Mouse (Mus musculus) gastrocnemius, adult 8-10 months (tissue): ENCODE measurements around the gene Cdc16. TPM values are rescaled to one million over a fixed set of nuclear protein-coding genes. Genes with fewer than 3 reads are reported as not detected.
"Not testable (repeated sequence)": the region's sequence is repeated elsewhere in the genome, so short reads cannot be mapped to it uniquely, and the experiment has no call there.

Experiments
- DNase-seq, 2 experiments: peaks; one replicate each; pipeline ENCODE4 v3.0.0; 2022; ENCODE audit warnings: low spot score in 2 of 2
- total RNA-seq, 4 experiments: library from RNA; stranded (reverse); gene quantifications; 2 replicates each; pipeline ENCODE4 v1.2.4; 2022

Gene Cdc16
- total RNA-seq: 10 to 100 TPM; 23.1 to 29.3 (median 25.8) TPM

DNA sequence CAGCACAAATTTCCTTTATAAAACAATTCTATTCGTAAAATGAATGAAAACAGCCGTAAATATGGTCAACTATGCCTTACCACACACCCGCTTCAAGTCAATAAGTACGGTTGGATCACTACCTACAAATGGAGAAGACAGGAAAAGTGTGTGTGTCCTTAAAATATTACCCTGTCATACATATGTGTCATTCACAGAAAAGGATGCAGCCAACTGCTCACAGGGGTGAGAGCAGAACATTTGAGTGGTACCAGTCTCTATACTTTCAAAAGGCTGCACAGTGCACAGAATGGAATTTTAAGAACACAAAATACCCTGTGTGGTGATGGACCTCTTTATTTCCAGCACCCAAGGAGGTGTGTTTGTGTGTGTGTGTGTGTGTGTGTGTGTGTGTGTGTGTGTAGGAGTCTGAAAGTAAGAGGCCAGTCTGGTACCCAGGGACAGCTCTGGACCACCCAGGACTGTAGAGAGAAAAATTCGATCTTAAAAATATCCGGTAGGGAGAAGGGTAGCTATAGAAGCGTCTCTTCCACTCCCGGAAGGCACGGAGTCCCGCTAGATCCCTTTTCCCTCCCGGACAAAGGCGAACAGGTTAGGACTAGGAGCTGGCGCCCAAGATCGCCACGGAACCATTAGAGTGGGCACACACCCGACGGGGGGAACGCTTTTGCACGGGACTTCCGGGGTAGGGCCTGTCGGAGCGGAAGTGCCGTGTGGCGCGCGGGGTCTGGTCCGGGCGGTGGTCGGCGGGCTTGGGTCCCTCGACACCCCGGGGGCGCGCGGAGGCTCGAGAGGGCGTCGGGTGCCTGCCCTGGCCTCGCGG lies at the start of gene Cdc16:
Gene Cdc16, plus strand, starts transcription at position 695 of the 823 bp plus-strand sequence.
- peak; percentile 78 to 84 for DNase-seq

DNA sequence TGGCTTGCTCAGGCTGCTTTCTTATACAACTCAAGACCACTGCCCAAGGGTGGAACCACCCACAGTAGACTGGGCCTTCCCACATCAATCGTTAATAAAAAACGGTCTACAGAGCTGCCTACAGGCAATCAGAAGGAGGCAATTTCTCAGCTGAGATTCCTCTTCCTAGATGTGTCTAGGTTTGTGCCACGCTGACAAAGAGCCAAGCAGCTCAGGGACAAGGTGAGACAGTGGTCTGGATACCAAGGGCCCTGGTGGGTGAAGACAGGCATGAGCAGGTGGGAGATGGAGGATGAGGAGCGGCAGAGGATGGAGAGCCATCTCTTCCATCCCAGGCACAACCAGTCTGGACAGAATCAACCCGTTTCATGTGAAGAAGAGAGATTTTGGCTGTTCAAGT lies 49.0 kb upstream of the Cdc16 start:
- no peak for DNase-seq

DNA sequence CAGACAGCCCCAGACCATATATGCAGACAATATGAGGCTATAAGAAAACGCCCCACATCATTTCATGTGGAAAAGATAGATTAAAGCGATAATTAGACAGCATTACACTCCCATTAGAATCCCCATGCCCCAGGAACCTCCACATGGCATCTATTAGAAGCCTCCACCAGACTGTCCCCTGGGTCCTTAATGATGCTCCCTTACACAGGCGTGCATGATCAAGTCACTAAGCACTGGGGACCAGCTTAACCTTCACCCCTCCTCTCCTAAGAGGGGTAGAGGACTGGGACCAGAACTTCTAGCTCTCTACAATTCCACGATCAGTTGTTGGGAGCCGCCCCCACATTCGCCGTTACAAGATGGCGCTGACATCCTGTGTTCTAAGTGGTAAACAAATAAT lies 38.5 kb upstream of the Cdc16 start:
- no peak for DNase-seq

GRCm38 (mm10) chr8:13725722-13726121 lies 31.8 kb upstream of the Cdc16 start:
- no peak for DNase-seq

- DNase-seq: no peak
Observed at GRCm38 (mm10) chr8:13727469-13728094, 29.9 kb upstream of the Cdc16 start.

- DNase-seq: no peak
Observed at GRCm38 (mm10) chr8:13740323-13740770, 17.1 kb upstream of the Cdc16 start.

DNA sequence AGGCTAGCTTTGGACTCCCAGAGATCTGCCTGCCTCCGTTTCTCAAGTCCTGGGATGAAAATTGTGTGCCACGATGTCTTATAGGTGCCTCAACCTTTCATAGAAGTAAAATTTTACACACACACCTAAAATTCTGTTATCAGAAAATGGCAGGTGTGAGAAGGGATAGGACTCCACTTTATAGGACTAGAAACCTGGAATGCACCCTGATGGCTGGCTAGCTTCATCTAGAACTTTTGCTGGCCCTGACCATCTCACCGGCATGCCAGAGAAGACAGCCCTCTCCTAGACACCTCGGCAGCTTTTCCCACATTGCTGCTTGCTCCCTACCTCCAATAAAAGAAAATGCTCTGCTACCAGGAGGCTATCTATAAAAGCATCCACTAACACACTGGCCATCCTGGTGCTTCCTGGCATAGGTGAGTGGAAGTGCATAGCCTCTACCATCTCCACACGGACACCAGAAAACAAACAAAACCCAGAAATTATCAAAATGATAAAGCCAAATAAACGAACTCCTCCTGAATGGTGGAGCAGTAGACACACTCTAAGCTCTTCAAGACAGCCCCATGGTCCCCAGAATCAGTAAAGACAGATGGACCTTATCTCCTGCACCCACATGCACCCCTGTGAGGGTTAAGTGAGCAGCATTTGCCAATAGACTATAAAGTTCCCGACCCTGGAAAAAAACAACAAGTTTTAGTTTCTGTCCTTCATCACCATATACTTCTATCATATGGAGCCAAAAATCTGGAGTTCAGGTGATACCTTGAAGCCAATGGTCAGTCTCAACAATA lies 16.5 kb upstream of the Cdc16 start:
- no peak for DNase-seq

DNA sequence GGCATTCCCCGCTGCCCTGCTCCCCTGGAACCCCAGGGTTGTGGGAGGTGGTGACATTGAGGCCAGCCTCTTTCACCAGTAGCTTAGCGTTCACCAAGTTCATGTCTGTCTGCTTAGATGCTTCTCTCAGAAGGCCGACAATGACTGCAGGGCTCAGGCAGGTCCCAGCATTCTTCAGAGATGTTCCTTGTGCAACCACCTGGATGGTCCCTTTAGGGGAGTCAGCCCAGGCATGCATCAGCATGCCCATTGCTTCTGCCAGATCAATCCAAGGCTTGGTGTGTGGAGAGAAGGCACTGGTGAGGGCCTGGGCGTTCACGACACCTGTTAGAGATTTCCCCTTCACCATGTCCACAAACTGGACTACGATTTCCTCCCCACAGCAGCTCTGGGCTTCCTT lies 11.3 kb upstream of the Cdc16 start:
- not testable (repeated sequence) for DNase-seq

DNA sequence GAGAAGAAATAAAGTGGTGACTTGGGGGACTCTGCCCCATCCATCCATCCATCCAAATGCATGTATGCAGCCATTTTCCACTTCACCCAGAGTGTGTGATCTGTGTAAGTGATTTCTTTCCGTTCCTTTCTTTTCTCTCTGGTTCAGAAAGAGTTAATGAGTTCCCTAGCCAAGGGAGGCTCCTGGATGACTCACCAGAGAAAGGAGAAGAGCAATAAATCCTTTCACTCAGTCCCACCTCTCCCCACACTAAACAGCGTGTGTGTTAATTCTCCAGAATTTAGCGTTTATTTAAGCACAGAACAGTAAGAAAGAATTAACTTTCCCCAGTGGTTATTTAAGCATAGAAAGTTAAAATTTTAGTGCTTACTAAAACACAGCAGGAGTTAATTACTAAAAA lies 9.8 kb upstream of the Cdc16 start:
- DNase-seq: no peak

GRCm38 (mm10) chr8:13753680-13754079 lies 3.8 kb upstream of the Cdc16 start:
- peak; percentile 63 to 64 for DNase-seq

DNA sequence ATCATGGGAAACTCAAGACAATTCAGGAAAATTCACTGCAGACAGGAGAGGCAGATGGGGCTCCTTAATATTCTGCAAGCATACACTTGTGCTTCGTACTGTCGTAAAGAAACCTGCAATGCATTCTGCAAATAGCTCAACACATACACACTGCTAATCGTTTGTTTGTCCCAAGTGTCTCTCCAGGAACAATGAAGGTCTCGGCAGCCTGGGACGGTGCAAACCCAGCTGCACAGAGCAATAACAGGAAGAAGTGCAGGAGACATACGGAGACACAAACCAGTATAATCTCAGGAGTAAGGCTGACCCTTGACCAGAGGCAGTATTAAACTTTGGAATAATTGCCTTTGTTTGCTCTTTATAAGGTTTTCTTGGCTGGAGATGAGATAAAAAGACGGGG lies 996 bp upstream of the Cdc16 start:
- DNase-seq: no peak

DNA sequence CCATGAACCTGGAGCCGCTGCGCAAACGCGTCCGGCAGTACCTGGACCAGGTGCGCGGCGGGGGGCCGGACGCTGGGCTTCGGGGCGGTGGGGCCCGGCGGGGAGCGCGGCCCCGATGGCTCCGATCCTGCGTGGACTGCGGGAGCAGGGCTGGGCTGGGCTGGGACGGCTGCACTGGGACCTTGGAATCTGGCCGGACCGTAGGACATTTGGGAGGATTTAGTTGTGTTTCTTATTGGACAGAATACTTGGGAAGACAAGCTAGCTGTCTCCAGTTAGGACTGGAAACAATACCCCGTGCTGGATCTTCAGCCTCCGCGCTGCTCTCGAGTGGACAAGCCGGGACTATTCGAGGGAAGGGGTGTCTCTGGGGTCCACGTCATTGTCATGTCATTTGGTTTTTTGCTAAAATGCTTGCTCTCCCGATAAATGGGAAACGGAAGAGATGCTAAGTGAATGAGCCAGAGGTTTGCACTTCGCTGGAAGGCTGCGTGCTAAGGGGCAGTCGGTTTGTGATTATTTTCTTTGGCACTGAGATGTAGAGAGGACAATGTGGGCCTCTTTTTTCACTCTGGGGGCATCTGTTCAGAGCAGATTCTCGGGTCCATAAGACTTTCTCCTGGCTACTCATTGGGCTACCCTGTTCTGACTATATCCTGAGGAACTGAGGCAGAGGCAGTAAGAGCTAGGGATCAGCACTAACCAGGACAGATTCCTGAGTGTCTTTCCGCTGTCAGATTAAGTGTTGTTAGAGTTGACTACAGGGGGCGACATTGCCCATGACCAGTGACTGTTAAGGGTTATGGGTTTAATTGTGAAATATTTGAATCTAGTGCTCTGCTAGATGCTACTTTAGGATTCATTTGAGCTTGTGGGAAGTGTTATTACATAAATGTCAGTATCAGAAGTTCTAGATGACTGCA lies 590 bp downstream of the Cdc16 start:
- DNase-seq: no peak

DNA sequence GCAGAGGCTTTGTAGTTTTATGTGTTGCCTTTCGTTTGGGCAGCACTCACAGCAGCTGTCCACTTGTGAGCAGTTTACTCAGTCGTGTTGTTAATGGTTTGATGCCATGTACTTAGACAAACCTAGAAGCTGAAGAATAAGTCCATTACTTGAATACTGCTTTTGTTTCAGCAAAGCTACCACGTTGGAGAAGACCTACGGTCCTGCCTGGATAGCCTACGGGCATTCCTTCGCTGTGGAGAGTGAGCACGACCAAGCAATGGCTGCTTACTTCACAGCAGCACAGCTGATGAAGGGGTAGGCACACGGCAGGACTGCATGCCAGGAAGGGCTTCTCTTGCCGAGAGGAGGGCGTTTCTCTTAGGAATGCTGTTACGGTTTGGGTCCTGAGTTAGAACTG lies 11.7 kb downstream of the Cdc16 start:
- no peak for DNase-seq

DNA sequence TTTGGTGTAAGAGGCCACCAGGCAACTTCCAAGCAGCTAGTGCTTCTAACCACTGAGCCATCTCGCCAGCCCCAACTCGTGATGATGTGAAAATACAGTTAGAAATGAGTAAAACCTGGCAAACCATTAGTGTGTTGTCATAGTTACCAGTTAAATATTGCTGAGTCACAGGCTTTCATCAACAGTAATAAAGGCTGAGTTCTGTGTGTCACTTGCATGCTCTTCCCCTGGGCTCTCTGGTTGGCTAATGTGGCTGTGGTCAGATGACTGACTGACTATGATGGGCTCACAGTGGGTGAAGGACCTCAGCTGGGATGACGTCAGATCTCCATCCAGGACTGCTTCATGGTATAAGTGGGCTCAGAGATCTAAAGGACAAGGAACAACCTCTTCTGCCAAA lies 23.1 kb downstream of the Cdc16 start:
- DNase-seq: no peak

GRCm38 (mm10) chr8:13785250-13785763 lies 27.8 kb downstream of the Cdc16 start, which contains the start of gene Upf3a:
Upf3a (plus strand) TSS chr8:13785615.
- peak; percentile 74 to 86 for DNase-seq

DNA sequence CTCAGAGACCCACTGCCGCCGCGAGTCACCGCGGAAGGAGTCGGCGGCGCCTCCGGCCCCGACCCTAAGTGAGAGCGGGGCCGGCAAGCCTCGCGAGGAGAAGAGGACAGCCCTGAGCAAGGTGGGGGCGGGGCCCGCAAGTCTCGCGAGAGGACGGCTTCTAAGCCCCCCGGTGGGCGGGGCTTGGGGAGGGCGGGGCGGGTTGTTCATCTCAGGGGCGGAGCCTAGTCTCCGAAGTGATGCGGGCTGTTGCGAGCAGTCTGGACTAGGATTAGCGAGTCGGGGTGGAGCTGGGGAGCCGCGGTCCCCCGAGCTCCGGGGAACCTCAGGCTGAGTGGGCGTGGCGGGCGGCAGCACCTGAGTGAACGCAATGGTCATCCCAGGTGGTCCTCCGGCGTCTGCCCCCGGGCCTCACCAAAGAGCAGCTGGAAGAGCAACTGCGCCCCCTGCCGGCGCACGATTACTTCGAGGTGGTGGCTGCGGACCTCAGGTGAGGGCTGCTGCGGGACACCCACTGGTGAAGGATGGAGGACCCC lies 28.4 kb downstream of the Cdc16 start:
- DNase-seq: peak; percentile 95 to 97

DNA sequence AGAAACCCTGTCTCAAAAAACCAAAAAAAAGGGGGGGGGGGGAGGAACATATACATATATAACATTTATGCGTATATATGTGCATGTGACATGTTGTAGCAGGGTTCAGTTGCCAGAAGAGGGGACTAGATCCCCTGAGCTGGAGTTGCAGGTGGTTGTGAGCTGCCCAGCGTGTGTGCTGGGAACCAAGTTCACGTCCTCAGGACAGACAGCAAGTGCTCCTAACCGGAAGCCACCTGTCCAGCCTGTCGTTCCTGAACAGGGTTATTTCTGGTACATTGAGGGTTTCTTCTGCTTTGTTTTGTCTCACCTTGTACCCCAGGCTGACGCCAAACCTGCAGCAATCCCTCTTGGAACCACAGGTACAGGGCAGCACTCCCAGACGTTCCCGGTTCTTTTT lies 32.1 kb downstream of the Cdc16 start:
- no peak for DNase-seq

DNA sequence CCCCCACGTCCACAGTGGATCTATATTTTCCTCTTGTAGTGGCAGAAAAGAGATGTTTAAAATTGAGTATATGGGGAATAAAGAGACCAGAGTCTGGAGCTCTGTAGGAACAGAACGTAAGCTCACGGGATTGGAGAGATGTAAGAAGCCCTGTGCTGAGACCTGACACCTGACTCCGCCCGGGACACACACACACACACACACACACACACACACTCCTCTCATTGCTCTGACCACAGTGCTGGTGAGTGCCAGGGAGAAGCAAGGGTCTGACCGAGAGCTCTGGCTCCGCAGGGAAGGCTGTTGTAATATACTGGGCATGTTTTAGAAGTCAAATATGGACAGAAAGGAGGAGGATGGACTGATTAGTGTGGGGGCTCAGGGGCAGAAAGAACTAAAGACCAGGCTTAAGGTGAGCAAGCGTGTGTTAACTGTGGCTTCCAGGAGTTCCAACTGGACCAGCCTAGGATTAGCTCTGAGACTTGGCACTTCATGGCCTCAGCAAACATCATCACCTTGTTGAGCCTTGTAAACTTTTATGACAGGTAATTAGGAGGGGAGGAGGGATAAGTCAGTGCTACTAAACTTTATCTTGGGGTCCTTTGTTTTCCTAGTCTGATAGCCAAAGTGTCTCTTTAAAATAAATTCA lies 35.7 kb downstream of the Cdc16 start:
- no peak for DNase-seq

- DNase-seq: no peak
Observed at GRCm38 (mm10) chr8:13793746-13794101, 36.2 kb downstream of the Cdc16 start.

- DNase-seq: no peak
Observed at GRCm38 (mm10) chr8:13797676-13798075, 40.2 kb downstream of the Cdc16 start.
